In the genomic region with DNA sequence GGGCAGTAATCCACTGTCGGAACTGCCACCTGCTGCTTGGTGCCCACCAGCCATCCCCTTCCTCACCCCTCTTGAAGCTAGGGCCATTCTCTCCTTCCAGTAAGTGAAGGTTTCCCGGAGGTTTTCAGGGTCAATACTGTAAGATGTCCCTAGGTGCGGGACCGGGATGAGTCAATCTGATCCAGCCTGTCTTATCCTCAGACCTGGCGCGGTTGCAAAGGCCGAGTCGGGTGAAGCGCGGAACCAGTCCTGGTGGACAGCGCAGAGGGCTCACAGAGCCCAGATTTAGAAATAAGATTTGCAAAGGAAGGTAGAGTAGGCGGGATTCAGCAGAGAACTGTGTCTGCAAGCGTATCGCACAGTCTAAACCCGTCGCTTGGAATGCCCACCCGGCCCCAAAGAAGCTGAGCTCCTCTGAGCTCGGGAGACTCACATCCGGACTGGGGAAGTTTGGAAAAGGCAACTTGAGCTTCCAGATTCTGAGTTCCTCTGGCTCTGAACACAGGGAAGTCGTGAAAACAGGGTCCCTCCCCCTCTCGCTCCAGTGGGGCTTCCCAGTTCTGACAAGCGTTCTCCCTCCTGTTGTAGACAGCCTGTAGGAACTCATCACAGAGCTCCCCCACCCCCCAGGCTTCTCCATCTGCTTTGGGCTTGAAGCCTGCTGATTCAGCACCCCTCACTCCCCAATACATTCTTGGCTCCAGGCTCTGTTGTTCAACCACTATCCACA, we compare ENCODE assay signal across 9 mouse cellular contexts. TPM values are rescaled to one million over a fixed set of nuclear protein-coding genes. Genes with fewer than 3 reads are reported as not detected.
DNase-seq lines count a peak whose midpoint lies in the region; ATAC-seq and TF ChIP-seq lines count a peak whose summit lies in the region.
"Had no signal": no experiment of that assay in that cellular context is flagged by ENCODE, and none has a peak within 500 bp of the region (broad histone marks: within the 10 kb centered on the region; RNA-seq: fewer than 3 reads in every experiment).

No protein-coding gene starts in this region.

- peak; percentile 62; the same call in 1 of the 2 replicates for ATAC-seq in forebrain, embryonic 13.5 days
- ATAC-seq in intestine, postnatal 0 days: no peak
- ATAC-seq in midbrain, embryonic 11.5 days (ENCODE audit: low FRiP score): no peak

- H3K4me3 ChIP-seq in heart, adult 2 months: peak overlapping the region; percentile 53; the same call in 1 of the 2 replicates
- H3K4me3 ChIP-seq in forebrain, embryonic 13.5 days: peak overlapping the region; percentile 44
- peak overlapping the region; percentile 59 for H3K4me3 ChIP-seq in intestine, postnatal 0 days (ENCODE audit: low read depth, low read length)
- H3K4me3 ChIP-seq in midbrain, embryonic 11.5 days (ENCODE audit: low read depth, low read length): peak overlapping the region; percentile 28; the same call in 1 of the 2 replicates

- no peaks in the 10 kb centered on the region for H3K9me3 ChIP-seq in forebrain, embryonic 13.5 days (replicated peaks)
- H3K9me3 ChIP-seq in intestine, postnatal 0 days (ENCODE audit: control insufficient read depth): no peaks in the 10 kb centered on the region
- H3K9me3 ChIP-seq in midbrain, embryonic 11.5 days (ENCODE audit: control insufficient read depth, low read length): no peaks in the 10 kb centered on the region
- H3K9me3 ChIP-seq: G1E had no signal

- TF ChIP-seq EP300 in heart, adult 2 months (IDR thresholded peaks at IDR 0.05; ENCODE audit: insufficient read depth, low read depth, low read length): no peak

- no peak overlapping the region for H3K27ac ChIP-seq in heart, adult 2 months
- peak overlapping the region; percentile 3; the same call in 1 of the 2 replicates for H3K27ac ChIP-seq in forebrain, embryonic 13.5 days
- no peak overlapping the region for H3K27ac ChIP-seq in intestine, postnatal 0 days (ENCODE audit: low read depth, low read length)
- no peak overlapping the region for H3K27ac ChIP-seq in midbrain, embryonic 11.5 days (ENCODE audit: low read depth, low read length)

- no peak overlapping the region for H3K9ac ChIP-seq in heart, adult 2 months (ENCODE audit: low read depth, low read length)
- peak overlapping the region; percentile 53 for H3K9ac ChIP-seq in forebrain, embryonic 13.5 days
- H3K9ac ChIP-seq in intestine, postnatal 0 days (ENCODE audit: low read depth, low read length): 0 out of 2 replicates have a peak overlapping the region, but pooled peaks have one; percentile 22
- H3K9ac ChIP-seq in midbrain, embryonic 11.5 days (ENCODE audit: low read length): no peak overlapping the region

- no peak for TF ChIP-seq CTCF in heart, adult 2 months (IDR thresholded peaks at IDR 0.05)
- no peak for TF ChIP-seq CTCF in intestine, postnatal 0 days (IDR thresholded peaks at IDR 0.05; ENCODE audit: low read depth)

- H3K27me3 ChIP-seq in heart, adult 2 months (ENCODE audit: control insufficient read depth, insufficient read depth, low read length): peaks cover 15% of the 10 kb centered on the region
- peaks cover 100% of the 10 kb centered on the region for H3K27me3 ChIP-seq in forebrain, embryonic 13.5 days
- peaks cover 79% of the 10 kb centered on the region for H3K27me3 ChIP-seq in intestine, postnatal 0 days (replicated peaks; ENCODE audit: control insufficient read depth, insufficient read depth, low read length)
- peaks cover 80% of the 10 kb centered on the region for H3K27me3 ChIP-seq in midbrain, embryonic 11.5 days (ENCODE audit: control insufficient read depth, insufficient read depth, low read length)

- H3K4me1 ChIP-seq in heart, adult 2 months (ENCODE audit: control insufficient read depth, insufficient read depth, low read length): no peaks in the 10 kb centered on the region
- H3K4me1 ChIP-seq in forebrain, embryonic 13.5 days: peaks cover 43% of the 10 kb centered on the region
- peaks cover 4% of the 10 kb centered on the region; the same call in 1 of the 2 replicates for H3K4me1 ChIP-seq in intestine, postnatal 0 days (replicated peaks; ENCODE audit: control insufficient read depth, insufficient read depth, low read length)
- peaks cover 22% of the 10 kb centered on the region for H3K4me1 ChIP-seq in midbrain, embryonic 11.5 days (ENCODE audit: control insufficient read depth, insufficient read depth, low read length)

- intact Hi-C loops in heart, adult 2 months (cut with DNase I): no loop called here

- WGBS in heart, adult 2 months: 4% methylated on average over 22 of the region's 22 CpGs
- 2% methylated on average over 22 of the region's 22 CpGs for WGBS in forebrain, embryonic 13.5 days
- WGBS in intestine, postnatal 0 days: 4% methylated on average over 22 of the region's 22 CpGs
- WGBS in midbrain, embryonic 11.5 days: under 1% methylated on average over 21 of the region's 22 CpGs

- DNase-seq in heart, adult 2 months: no peak
- no peak for DNase-seq in heart, adult 8-10 months (ENCODE audit: low spot score)
- peak; percentile 45 for DNase-seq in MN1 (ENCODE audit: low spot score)
- DNase-seq in midbrain, embryonic 11.5 days (ENCODE audit: low spot score, missing footprints): peak; percentile 95
- peak; percentile 58 for DNase-seq in telencephalon, adult 2 months (ENCODE audit: low read depth, low spot score)
- no peak for DNase-seq in gastrocnemius, postnatal 4 days (ENCODE audit: low spot score in 2 of 2)

- no peaks in the 10 kb centered on the region for H3K36me3 ChIP-seq in heart, adult 2 months (ENCODE audit: control insufficient read depth, insufficient read depth, low read length)
- no peaks in the 10 kb centered on the region for H3K36me3 ChIP-seq in forebrain, embryonic 13.5 days (ENCODE audit: poor library complexity, severe bottlenecking)
- H3K36me3 ChIP-seq in intestine, postnatal 0 days (ENCODE audit: control insufficient read depth, insufficient read depth): no peaks in the 10 kb centered on the region
- H3K36me3 ChIP-seq in midbrain, embryonic 11.5 days (ENCODE audit: control insufficient read depth, insufficient read depth, low read length): no peaks in the 10 kb centered on the region
- H3K36me3 ChIP-seq: G1E had no signal

- no peaks in the 10 kb centered on the region for H3K79me2 ChIP-seq in heart, adult 2 months (replicated peaks; ENCODE audit: control insufficient read depth, insufficient read depth, low read length)

- peak overlapping the region; percentile 66 for H3K4me2 ChIP-seq in forebrain, embryonic 13.5 days
- peak overlapping the region; percentile 95 for H3K4me2 ChIP-seq in intestine, postnatal 0 days (replicated peaks; ENCODE audit: low read depth)
- no peak overlapping the region for H3K4me2 ChIP-seq in midbrain, embryonic 11.5 days

- no peak for TF ChIP-seq POLR2A in heart, adult 2 months (IDR thresholded peaks at IDR 0.05; ENCODE audit: insufficient read depth, low read depth, low read length)

RNA-seq across cellular contexts. Expression of a gene that starts 0.6 kb away (rescaled TPM):
- total RNA-seq in heart, adult 2 months (2021): under 1 TPM; 0.05 to 0.08 TPM
- polyA plus RNA-seq in heart, adult 2 months (2012; rRNA removed): 0.23 and 0.37 TPM in 2 replicates
- under 1 TPM in 3 of 4 experiments, not detected in 1; 0.17 to 0.69 (median 0.22) TPM for total RNA-seq in heart, adult 8-10 months (2022)
- polyA plus RNA-seq in forebrain, embryonic 13.5 days (2015; fragmentation: Nextera tagmentation; extraction: Ambion mirVana): 2.3 and 2.5 TPM in 2 replicates
- polyA plus RNA-seq in intestine, postnatal 0 days (2015; fragmentation: Nextera tagmentation; extraction: Ambion mirVana): 0.20 and 0.48 TPM in 2 replicates
- polyA plus RNA-seq in midbrain, embryonic 11.5 days (2014; fragmentation: Nextera tagmentation; extraction: Ambion mirVana): 0.04 and 0.07 TPM in 2 replicates
- under 1 TPM; 0.10 to 0.13 TPM for total RNA-seq in gastrocnemius, postnatal 4 days (2021)
- polyA plus RNA-seq: G1E had no signal

RNA-seq across cellular contexts. Expression of a gene that starts 26.5 kb away (rescaled TPM):
- total RNA-seq in heart, adult 2 months (2021): 10 to 100 TPM; 44.2 to 52.3 TPM
- polyA plus RNA-seq in heart, adult 2 months (2012; rRNA removed): 62.1 and 67.1 TPM in 2 replicates
- total RNA-seq in heart, adult 8-10 months (2022): 10 to 100 TPM; 39.9 to 47.1 (median 44.3) TPM
- polyA plus RNA-seq in forebrain, embryonic 13.5 days (2015; fragmentation: Nextera tagmentation; extraction: Ambion mirVana): 198 and 213 TPM in 2 replicates
- polyA plus RNA-seq in intestine, postnatal 0 days (2015; fragmentation: Nextera tagmentation; extraction: Ambion mirVana): 86.8 and 92.0 TPM in 2 replicates
- polyA plus RNA-seq in midbrain, embryonic 11.5 days (2014; fragmentation: Nextera tagmentation; extraction: Ambion mirVana): 189 and 193 TPM in 2 replicates
- 10 to 100 TPM; 55.6 to 59.3 TPM for total RNA-seq in gastrocnemius, postnatal 4 days (2021)

Comparison
In these comparisons a context has a peak if more than half of its experiments do, and no peak if none do; other contexts are left out.
1. DNase-seq: peak in MN1 (single experiment), midbrain, embryonic 11.5 days (single experiment) and telencephalon, adult 2 months (single experiment); none in heart, adult 2 months (0 of 2), heart, adult 8-10 months (single experiment) and gastrocnemius, postnatal 4 days (0 of 2).
2. H3K9ac ChIP-seq: peak in forebrain, embryonic 13.5 days (single experiment) and intestine, postnatal 0 days (single experiment); none in heart, adult 2 months (single experiment) and midbrain, embryonic 11.5 days (single experiment).
3. Peak in every context shown above with its lines, with median percentiles within 50 percentile points of each other: H3K4me3 ChIP-seq.